Mouse (Mus musculus): ENCODE measurements around the gene Adcy5.

DNA sequence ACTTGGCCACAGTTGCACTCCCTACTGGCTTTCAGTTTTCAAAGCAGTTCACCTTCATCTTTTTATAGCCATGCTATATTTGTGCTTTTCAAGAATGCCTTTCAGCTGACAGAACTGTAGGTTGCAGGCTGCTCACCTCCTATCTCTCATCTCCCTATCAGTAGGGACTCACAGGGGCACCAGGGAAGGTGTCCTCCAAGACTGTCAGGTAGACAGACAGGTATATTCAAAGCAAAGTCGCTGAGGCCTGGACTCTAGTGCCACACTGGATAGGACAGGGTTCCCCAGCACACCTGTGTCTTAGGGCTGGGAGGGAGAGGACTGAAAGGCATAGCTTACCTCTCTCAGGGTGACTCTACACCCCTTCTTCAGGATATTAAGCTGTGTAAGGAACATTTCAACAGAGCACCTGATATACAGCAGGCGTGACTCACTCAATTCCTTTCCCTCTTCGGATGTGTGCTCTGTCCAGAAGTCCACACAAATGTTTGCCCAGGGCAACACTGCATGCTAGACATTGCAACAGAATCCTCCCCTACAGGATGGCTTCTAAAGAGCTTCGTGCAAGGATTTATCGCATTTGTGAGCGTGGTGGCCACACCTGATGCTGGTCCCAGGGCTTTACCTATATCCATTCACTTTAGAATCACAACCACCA is 153.9 kb downstream of the Adcy5 start:
- TF ChIP-seq POLR2A (IDR thresholded peaks at IDR 0.05; ENCODE audit: insufficient read length, low read depth) = no peak
- TF ChIP-seq POLR2AphosphoS2 (IDR thresholded peaks at IDR 0.05; ENCODE audit: insufficient read length, low read depth) = no peak
- TF ChIP-seq USF1 (IDR thresholded peaks at IDR 0.05; ENCODE audit: low read depth) = no peak
- no peak for TF ChIP-seq REST (IDR thresholded peaks at IDR 0.05; ENCODE audit: insufficient read depth, insufficient read length)
- TF ChIP-seq MYOG (IDR thresholded peaks at IDR 0.05; ENCODE audit: control insufficient read depth in 1 of 3, insufficient read depth in 1 of 3, insufficient read length in 2 of 3, low read depth in 2 of 3) = no peak
- no peak for TF ChIP-seq MAX (IDR thresholded peaks at IDR 0.05; ENCODE audit: low read depth)
- TF ChIP-seq TCF12 (IDR thresholded peaks at IDR 0.05; ENCODE audit: insufficient read depth, poor library complexity, severe bottlenecking) = no peak
- TF ChIP-seq E2F4 (IDR thresholded peaks at IDR 0.05; ENCODE audit: insufficient read depth) = no peak
- no peak for TF ChIP-seq MYOD1 (IDR thresholded peaks at IDR 0.05; ENCODE audit: control insufficient read depth in 1 of 3, insufficient read length in 2 of 3, low read depth in 2 of 3)
- no peak for TF ChIP-seq SRF (IDR thresholded peaks at IDR 0.05; ENCODE audit: control insufficient read depth, insufficient read length, low read depth)
- TF ChIP-seq TCF3 (IDR thresholded peaks at IDR 0.05; ENCODE audit: insufficient read length, low read depth) = no peak
